Comparison of ENCODE assay signal across 24 mouse cellular contexts in the genomic region with DNA sequence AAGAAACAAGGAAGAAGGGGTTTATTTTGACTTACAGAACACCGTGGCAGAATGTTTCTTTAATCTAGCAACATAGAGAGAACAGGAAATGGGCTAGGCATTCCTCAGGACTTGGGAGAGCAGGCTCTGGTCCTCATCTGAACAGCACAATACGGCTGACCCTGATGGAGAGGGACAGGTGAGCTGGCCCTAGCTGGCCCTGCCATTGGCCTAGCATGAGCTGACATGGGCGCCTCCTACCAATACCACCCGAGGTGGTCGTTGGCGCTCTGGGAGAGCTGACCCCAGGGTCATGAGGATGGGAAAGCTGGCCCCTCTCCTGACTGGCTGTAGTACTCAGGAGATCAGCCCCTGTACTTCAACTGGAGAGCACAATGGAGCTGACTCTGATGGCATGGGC.
DNase-seq lines count a peak whose midpoint lies in the region; ATAC-seq lines count a peak whose summit lies in the region.
"Had no signal": no experiment of that assay in that cellular context is flagged by ENCODE, and none has a peak within 500 bp of the region (broad histone marks: within the 10 kb centered on the region; RNA-seq: fewer than 3 reads in every experiment).

No protein-coding gene starts in this region.

- no peak overlapping the region for H3K9ac ChIP-seq in hindbrain, embryonic 13.5 days
- no peak overlapping the region for H3K9ac ChIP-seq in hindbrain, embryonic 11.5 days (ENCODE audit: low read depth, low read length)
- no peak overlapping the region for H3K9ac ChIP-seq in forebrain, embryonic 16.5 days (replicated peaks; ENCODE audit: low read depth, low read length)
- H3K9ac ChIP-seq in hindbrain, embryonic 15.5 days: no peak overlapping the region
- no peak overlapping the region for H3K9ac ChIP-seq in midbrain, embryonic 16.5 days (ENCODE audit: low read depth, low read length)
- H3K9ac ChIP-seq: embryonic facial prominence, embryonic 12.5 days; kidney, embryonic 15.5 days; liver, embryonic 13.5 days; neural tube, embryonic 15.5 days; stomach, embryonic 15.5 days had no signal

- no peaks in the 10 kb centered on the region for H3K27me3 ChIP-seq in hindbrain, embryonic 13.5 days
- no peaks in the 10 kb centered on the region for H3K27me3 ChIP-seq in hindbrain, embryonic 11.5 days (ENCODE audit: control insufficient read depth, insufficient read depth, low read length)
- no peaks in the 10 kb centered on the region for H3K27me3 ChIP-seq in forebrain, embryonic 16.5 days (replicated peaks; ENCODE audit: control insufficient read depth, insufficient read depth, low read length)
- H3K27me3 ChIP-seq in hindbrain, embryonic 15.5 days: no peaks in the 10 kb centered on the region
- H3K27me3 ChIP-seq in midbrain, embryonic 16.5 days (ENCODE audit: control insufficient read depth, insufficient read depth, low read depth, low read length): no peaks in the 10 kb centered on the region
- H3K27me3 ChIP-seq: embryonic facial prominence, embryonic 12.5 days; kidney, embryonic 15.5 days; liver, embryonic 13.5 days; neural tube, embryonic 15.5 days; stomach, embryonic 15.5 days had no signal

- H3K9me3 ChIP-seq in hindbrain, embryonic 13.5 days: no peaks in the 10 kb centered on the region
- H3K9me3 ChIP-seq in hindbrain, embryonic 11.5 days (ENCODE audit: control insufficient read depth, low read length): no peaks in the 10 kb centered on the region
- no peaks in the 10 kb centered on the region for H3K9me3 ChIP-seq in forebrain, embryonic 16.5 days (ENCODE audit: control insufficient read depth, low read length)
- H3K9me3 ChIP-seq in hindbrain, embryonic 15.5 days: no peaks in the 10 kb centered on the region
- no peaks in the 10 kb centered on the region for H3K9me3 ChIP-seq in midbrain, embryonic 16.5 days (replicated peaks; ENCODE audit: control insufficient read depth, low read length, poor library complexity, severe bottlenecking)
- H3K9me3 ChIP-seq: embryonic facial prominence, embryonic 12.5 days; heart, embryonic 10.5 days; kidney, embryonic 15.5 days; liver, embryonic 13.5 days; neural tube, embryonic 15.5 days; stomach, embryonic 15.5 days had no signal

- no peak overlapping the region for H3K4me2 ChIP-seq in hindbrain, embryonic 13.5 days
- H3K4me2 ChIP-seq in hindbrain, embryonic 11.5 days (replicated peaks; ENCODE audit: low read depth, low read length): no peak overlapping the region
- no peak overlapping the region for H3K4me2 ChIP-seq in forebrain, embryonic 16.5 days (ENCODE audit: low read length)
- no peak overlapping the region for H3K4me2 ChIP-seq in hindbrain, embryonic 15.5 days
- H3K4me2 ChIP-seq in midbrain, embryonic 16.5 days (ENCODE audit: low read length): no peak overlapping the region
- H3K4me2 ChIP-seq: embryonic facial prominence, embryonic 12.5 days; kidney, embryonic 15.5 days; liver, embryonic 13.5 days; neural tube, embryonic 15.5 days; stomach, embryonic 15.5 days had no signal

- no peak for DNase-seq in hindbrain, embryonic 11.5 days (ENCODE audit: low spot score)
- DNase-seq in lung, postnatal 14 days: no peak
- no peak for DNase-seq in frontal cortex, adult 2 months (ENCODE audit: extremely low spot score in 1 of 2, low spot score in 1 of 2)
- DNase-seq: adrenal gland, adult 2 months; cerebellum, adult 11 months; cerebellum, postnatal 25 days; gastrocnemius, adult 2 months; kidney, postnatal 36 days; layer of hippocampus, adult 9-11 months; liver, embryonic 13.5 days; lung, adult 2 months; thymus, postnatal 36 days had no signal

- H3K4me3 ChIP-seq in hindbrain, embryonic 13.5 days: no peak overlapping the region
- no peak overlapping the region for H3K4me3 ChIP-seq in hindbrain, embryonic 11.5 days (ENCODE audit: low read depth, low read length)
- H3K4me3 ChIP-seq in forebrain, embryonic 16.5 days (replicated peaks; ENCODE audit: low read length): no peak overlapping the region
- H3K4me3 ChIP-seq in hindbrain, embryonic 15.5 days: no peak overlapping the region
- no peak overlapping the region for H3K4me3 ChIP-seq in midbrain, embryonic 16.5 days (ENCODE audit: low read depth, low read length)
- H3K4me3 ChIP-seq: embryonic facial prominence, embryonic 12.5 days; gastrocnemius, adult 2 months; heart, embryonic 10.5 days; kidney, embryonic 15.5 days; left cerebral cortex, adult 2 months; liver, embryonic 13.5 days; myocyte; neural tube, embryonic 15.5 days; stomach, embryonic 15.5 days had no signal

- peaks cover 10% of the 10 kb centered on the region for H3K4me1 ChIP-seq in hindbrain, embryonic 13.5 days (replicated peaks)
- H3K4me1 ChIP-seq in hindbrain, embryonic 11.5 days (replicated peaks; ENCODE audit: control insufficient read depth, insufficient read depth, low read length): no peaks in the 10 kb centered on the region
- peaks cover 11% of the 10 kb centered on the region for H3K4me1 ChIP-seq in forebrain, embryonic 16.5 days (replicated peaks; ENCODE audit: control insufficient read depth, insufficient read depth, low read length)
- H3K4me1 ChIP-seq in hindbrain, embryonic 15.5 days (replicated peaks): peaks cover 12% of the 10 kb centered on the region
- peaks cover 9% of the 10 kb centered on the region; the same call in 1 of the 2 replicates for H3K4me1 ChIP-seq in midbrain, embryonic 16.5 days (ENCODE audit: control insufficient read depth, insufficient read depth, low read length)
- H3K4me1 ChIP-seq: embryonic facial prominence, embryonic 12.5 days; heart, embryonic 10.5 days; kidney, embryonic 15.5 days; liver, embryonic 13.5 days; stomach, embryonic 15.5 days had no signal

- no peaks in the 10 kb centered on the region for H3K36me3 ChIP-seq in hindbrain, embryonic 13.5 days
- no peaks in the 10 kb centered on the region for H3K36me3 ChIP-seq in hindbrain, embryonic 11.5 days (ENCODE audit: control insufficient read depth, insufficient read depth, low read length)
- no peaks in the 10 kb centered on the region for H3K36me3 ChIP-seq in forebrain, embryonic 16.5 days (ENCODE audit: control insufficient read depth, insufficient read depth)
- H3K36me3 ChIP-seq in hindbrain, embryonic 15.5 days: no peaks in the 10 kb centered on the region
- H3K36me3 ChIP-seq in midbrain, embryonic 16.5 days (ENCODE audit: control insufficient read depth, insufficient read depth, low read length): no peaks in the 10 kb centered on the region
- H3K36me3 ChIP-seq: embryonic facial prominence, embryonic 12.5 days; heart, embryonic 10.5 days; kidney, embryonic 15.5 days; liver, embryonic 13.5 days; neural tube, embryonic 15.5 days; stomach, embryonic 15.5 days had no signal

- WGBS in hindbrain, embryonic 13.5 days: 93% methylated on average over 6 of the region's 6 CpGs
- WGBS in hindbrain, embryonic 11.5 days: 88% methylated on average over 6 of the region's 6 CpGs
- 92% methylated on average over 6 of the region's 6 CpGs for WGBS in forebrain, embryonic 16.5 days
- WGBS in hindbrain, embryonic 15.5 days: 89% methylated on average over 6 of the region's 6 CpGs
- WGBS in midbrain, embryonic 16.5 days: 91% methylated on average over 6 of the region's 6 CpGs

- ATAC-seq in hindbrain, embryonic 13.5 days (ENCODE audit: low FRiP score): peak; percentile 47; the same call in 1 of the 2 replicates
- ATAC-seq in hindbrain, embryonic 11.5 days (ENCODE audit: low FRiP score): no peak; the same call in 1 of the 2 replicates
- ATAC-seq in forebrain, embryonic 16.5 days: no peak
- ATAC-seq in hindbrain, embryonic 15.5 days (ENCODE audit: low FRiP score, low read depth): peak; percentile 39; the same call in 1 of the 2 replicates
- no peak for ATAC-seq in midbrain, embryonic 16.5 days
- ATAC-seq: intestine, postnatal 0 days had no signal

- peak overlapping the region; percentile 40; the same call in 1 of the 2 replicates for H3K27ac ChIP-seq in hindbrain, embryonic 13.5 days
- H3K27ac ChIP-seq in hindbrain, embryonic 11.5 days (ENCODE audit: low read depth, low read length): no peak overlapping the region
- peak overlapping the region; percentile 60 for H3K27ac ChIP-seq in forebrain, embryonic 16.5 days (ENCODE audit: low read length)
- no peak overlapping the region for H3K27ac ChIP-seq in hindbrain, embryonic 15.5 days (replicated peaks)
- peak overlapping the region; percentile 60; the same call in 1 of the 2 replicates for H3K27ac ChIP-seq in midbrain, embryonic 16.5 days (ENCODE audit: low read length)
- H3K27ac ChIP-seq: embryonic facial prominence, embryonic 12.5 days; gastrocnemius, adult 2 months; heart, embryonic 10.5 days; kidney, embryonic 15.5 days; liver, embryonic 13.5 days; neural tube, embryonic 15.5 days; stomach, embryonic 15.5 days had no signal

Comparison
In these comparisons a context has a peak if more than half of its experiments do, and no peak if none do; other contexts are left out.
1. ATAC-seq: peak in hindbrain, embryonic 13.5 days (single experiment) and hindbrain, embryonic 15.5 days (single experiment); none in hindbrain, embryonic 11.5 days (single experiment), forebrain, embryonic 16.5 days (single experiment) and midbrain, embryonic 16.5 days (single experiment).
2. H3K27ac ChIP-seq: peak in hindbrain, embryonic 13.5 days (single experiment), forebrain, embryonic 16.5 days (single experiment) and midbrain, embryonic 16.5 days (single experiment); none in hindbrain, embryonic 11.5 days (single experiment) and hindbrain, embryonic 15.5 days (single experiment).